Mouse (Mus musculus) lung, embryonic 14.5 days (tissue): ENCODE results near the gene Haao. TPM values are rescaled to one million over a fixed set of nuclear protein-coding genes. Genes with fewer than 3 reads are reported as not detected.

Source experiments
- ATAC-seq: fragments of 200-750 bp; cut with Nextera tagmentation; 2 replicates; pipeline ENCODE4 v1.8.0; 2017; ENCODE audit warnings: mild to moderate bottlenecking, moderate TSS enrichment, moderate library complexity; ENCODE audit not compliant: insufficient read depth
- DNase-seq: peaks from one replicate; pipeline ENCODE4 v3.0.0-alpha.2; 2015
- H3K27ac ChIP-seq: fragments of 300-500 bp; sonication (generic); 2 replicates; pipeline ENCODE4 v1.5.1; 2014; ENCODE audit warnings: low read depth, mild to moderate bottlenecking, moderate library complexity
- H3K27me3 ChIP-seq: fragments of 300-500 bp; sonication (generic); 2 replicates; pipeline ENCODE4 v1.6.1; 2014; ENCODE audit warnings: low read length, control low read depth; ENCODE audit not compliant: insufficient read depth
- H3K36me3 ChIP-seq: fragments of 300-500 bp; sonication (generic); 2 replicates; pipeline ENCODE4 v1.6.1; 2014; ENCODE audit warnings: control low read depth; ENCODE audit not compliant: insufficient read depth
- H3K4me1 ChIP-seq: fragments of 300-500 bp; sonication (generic); 2 replicates; pipeline ENCODE4 v1.6.1; 2014; ENCODE audit warnings: antibody characterized with exemption, control low read depth; ENCODE audit not compliant: insufficient read depth
- H3K4me2 ChIP-seq: fragments of 300-500 bp; sonication (generic); 2 replicates; pipeline ENCODE4 v1.6.1; 2014; ENCODE audit warnings: mild to moderate bottlenecking
- H3K4me3 ChIP-seq: fragments of 300-500 bp; sonication (generic); 2 replicates; pipeline ENCODE4 v1.5.1; 2014; ENCODE audit warnings: low read depth, low read length
- H3K9ac ChIP-seq: fragments of 300-500 bp; sonication (generic); 2 replicates; pipeline ENCODE4 v1.6.1; 2014
- H3K9me3 ChIP-seq: fragments of 300-500 bp; sonication (generic); 2 replicates; pipeline ENCODE4 v1.6.1; 2016; ENCODE audit warnings: low read depth, low read length, control low read depth
- CTCF ChIP-seq: IDR thresholded peaks from 2 replicates; pipeline ENCODE4 v1.5.1; 2016; ENCODE audit warnings: antibody characterized with exemption, low read depth
- WGBS: fragments of 180-500 bp; shearing (Covaris S2); extraction: QIAGEN DNeasy Blood & Tissue Kit; methylation state at CpG from one replicate; pipeline ENCODE4 v1.1.7; 2014; 5-methylcytosine and 5-hydroxymethylcytosine counted together
- polyA plus RNA-seq: library from polyadenylated mRNA; unstranded; fragments of >200 nt; fragmentation: Nextera tagmentation; extraction: Ambion mirVana; gene quantifications from 2 replicates; pipeline ENCODE4 v1.2.1, GENCODE M21; 2014

Haao gene
- polyA plus RNA-seq, 1 experiment from 2014 or later: 0.21 TPM

DNA sequence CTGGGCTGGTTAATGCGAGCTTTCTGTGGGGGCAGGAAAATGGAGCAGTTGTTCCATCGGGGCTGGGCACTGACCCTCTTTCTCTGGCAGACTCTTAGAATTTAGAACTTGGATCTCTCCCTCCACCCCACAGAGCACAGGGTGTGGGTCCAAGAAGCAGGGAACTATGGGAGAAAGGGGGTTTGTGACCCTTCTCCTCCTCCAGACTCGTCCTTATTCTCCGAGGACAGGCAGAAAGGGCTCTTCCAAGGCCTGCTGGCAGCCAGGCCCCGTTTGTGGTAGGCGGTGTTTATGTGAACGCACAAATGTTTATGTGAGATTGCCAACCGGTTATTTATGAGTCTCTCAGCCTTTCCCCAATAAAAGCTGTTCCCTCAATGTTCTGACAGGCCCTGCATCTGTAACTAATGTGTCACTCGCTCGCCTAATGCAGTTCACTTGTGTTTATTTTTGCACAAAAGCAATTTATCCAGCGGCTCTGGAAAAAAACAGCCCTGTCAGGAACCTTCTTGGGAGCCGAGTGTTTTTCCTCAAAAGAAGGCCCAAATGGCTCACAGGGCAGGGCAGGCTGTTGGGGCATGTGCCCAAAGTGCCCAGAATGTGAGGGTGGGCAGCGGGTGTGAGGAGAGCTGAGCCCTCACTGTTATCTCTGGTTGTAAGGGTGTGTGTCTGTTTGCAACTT, 42.1 kb upstream of the Haao start:
- Histone ChIP-seq H3K9me3 (no peaks in the 10 kb centered on the region), H3K4me3 (no peak overlapping the region), H3K9ac (no peak overlapping the region), H3K27me3 (no peaks in the 10 kb centered on the region), H3K27ac (peak overlapping the region; percentile 88), H3K4me2 (0 out of 2 replicates have a peak overlapping the region, but pooled peaks have one; percentile 27), H3K4me1 (peaks cover 32% of the 10 kb centered on the region), H3K36me3 (no peaks in the 10 kb centered on the region)
- WGBS: 28% methylated on average over 13 of the region's 13 CpGs
- ATAC-seq (peak; percentile 92), DNase-seq (peak; percentile 95)
- TF ChIP-seq CTCF: no peak

- Histone ChIP-seq H3K36me3 (no peaks in the 10 kb centered on the region), H3K27me3 (no peaks in the 10 kb centered on the region), H3K9ac (no peak overlapping the region), H3K27ac (peak overlapping the region; percentile 82), H3K4me3 (no peak overlapping the region), H3K9me3 (no peaks in the 10 kb centered on the region), H3K4me2 (no peak overlapping the region), H3K4me1 (peaks cover 32% of the 10 kb centered on the region)
- WGBS: 58% methylated on average over 5 of the region's 5 CpGs
- no peak; the same call in none of the 2 replicates for ATAC-seq
- TF ChIP-seq CTCF: no peak
- no peak for DNase-seq
These were observed 41.5 kb upstream of the Haao start for GRCm38 (mm10) chr17:83889329-83889690.

- ATAC-seq (no peak), DNase-seq (no peak)
- no peaks in the 10 kb centered on the region for H3K27me3 ChIP-seq
- H3K4me1 ChIP-seq: peaks cover 32% of the 10 kb centered on the region
- WGBS: 88% methylated on average over 5 of the region's 5 CpGs
- H3K9me3 ChIP-seq: no peaks in the 10 kb centered on the region
- H3K4me2 ChIP-seq: no peak overlapping the region
- H3K36me3 ChIP-seq: no peaks in the 10 kb centered on the region
- no peak overlapping the region for H3K9ac ChIP-seq
- no peak overlapping the region for H3K27ac ChIP-seq
- no peak overlapping the region for H3K4me3 ChIP-seq
- no peak for TF ChIP-seq CTCF
These were observed 39.5 kb upstream of the Haao start for GRCm38 (mm10) chr17:83887241-83887640.

DNA sequence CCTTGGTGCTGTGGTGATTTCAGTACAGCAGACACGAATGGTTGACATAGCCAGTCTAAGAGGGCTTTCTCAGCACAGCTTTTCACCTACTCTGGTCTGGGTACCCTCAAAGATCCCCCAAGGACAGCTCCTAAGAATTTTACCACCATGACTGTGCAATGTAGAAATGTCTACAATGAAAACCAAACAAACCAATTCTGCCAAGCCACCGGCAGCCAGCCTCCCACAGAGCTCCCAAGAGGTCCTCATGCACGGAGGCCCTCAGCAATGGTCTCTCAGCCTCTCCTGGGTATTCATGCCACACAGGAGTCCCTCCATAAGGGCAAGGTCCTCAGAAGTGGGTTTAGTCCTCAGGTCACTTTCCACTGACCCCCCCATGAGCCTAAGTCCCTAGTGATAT, 38.6 kb upstream of the Haao start:
- Histone ChIP-seq H3K9me3 (no peaks in the 10 kb centered on the region), H3K4me1 (peaks cover 30% of the 10 kb centered on the region), H3K27ac (no peak overlapping the region), H3K4me2 (no peak overlapping the region), H3K36me3 (no peaks in the 10 kb centered on the region), H3K27me3 (no peaks in the 10 kb centered on the region), H3K9ac (no peak overlapping the region), H3K4me3 (no peak overlapping the region)
- DNase-seq (no peak), ATAC-seq (no peak)
- 73% methylated on average over 3 of the region's 3 CpGs for WGBS
- TF ChIP-seq CTCF: no peak

GRCm38 (mm10) chr17:83885750-83886149, 38.0 kb upstream of the Haao start:
- Histone ChIP-seq H3K4me2 (no peak overlapping the region), H3K27me3 (no peaks in the 10 kb centered on the region), H3K9ac (no peak overlapping the region), H3K4me3 (no peak overlapping the region), H3K27ac (no peak overlapping the region), H3K9me3 (no peaks in the 10 kb centered on the region), H3K4me1 (peaks cover 24% of the 10 kb centered on the region), H3K36me3 (no peaks in the 10 kb centered on the region)
- ATAC-seq (no peak), DNase-seq (no peak)
- no peak for TF ChIP-seq CTCF
- WGBS: 75% methylated on average over 5 of the region's 5 CpGs

GRCm38 (mm10) chr17:83885021-83885582, 37.3 kb upstream of the Haao start:
- no peaks in the 10 kb centered on the region for H3K9me3 ChIP-seq
- H3K27ac ChIP-seq: no peak overlapping the region
- peaks cover 22% of the 10 kb centered on the region for H3K4me1 ChIP-seq
- no peak overlapping the region for H3K4me3 ChIP-seq
- H3K36me3 ChIP-seq: no peaks in the 10 kb centered on the region
- DNase-seq (no peak), ATAC-seq (no peak)
- H3K4me2 ChIP-seq: no peak overlapping the region
- WGBS: 65% methylated on average over 13 of the region's 13 CpGs
- no peaks in the 10 kb centered on the region for H3K27me3 ChIP-seq
- TF ChIP-seq CTCF: no peak
- H3K9ac ChIP-seq: no peak overlapping the region

DNA sequence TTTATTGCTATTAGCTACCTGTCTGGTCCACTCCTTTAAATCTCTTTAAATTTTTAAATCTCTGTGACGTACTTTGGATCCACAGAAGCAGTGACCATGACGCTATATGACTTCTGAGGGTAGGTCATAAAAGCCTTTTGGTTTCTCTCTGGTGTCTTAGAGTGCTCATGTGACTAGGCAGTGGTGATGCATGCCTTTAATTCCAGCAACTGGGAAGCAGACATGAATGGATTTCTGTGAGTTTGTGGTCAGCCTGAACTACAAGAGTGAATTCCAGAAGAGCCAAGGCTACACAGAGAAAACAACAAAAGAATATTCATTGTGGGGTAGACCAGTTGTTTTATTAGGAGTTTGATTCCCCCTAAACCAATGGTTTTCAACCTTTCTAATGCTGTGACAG, 35.0 kb upstream of the Haao start:
- H3K4me2 ChIP-seq: no peak overlapping the region
- no peak overlapping the region for H3K27ac ChIP-seq
- 0 out of 2 replicates have a peak, but pooled peaks cover 10% of the 10 kb centered on the region for H3K4me1 ChIP-seq
- no peaks in the 10 kb centered on the region for H3K9me3 ChIP-seq
- no peak overlapping the region for H3K4me3 ChIP-seq
- DNase-seq: no peak
- no peak overlapping the region for H3K9ac ChIP-seq
- no peaks in the 10 kb centered on the region for H3K27me3 ChIP-seq
- no peak for ATAC-seq
- H3K36me3 ChIP-seq: no peaks in the 10 kb centered on the region
- WGBS: 96% methylated on average over 2 of the region's 2 CpGs
- no peak for TF ChIP-seq CTCF
